Mouse (Mus musculus): ENCODE measurements around the gene Rtraf. TPM values are rescaled to one million over a fixed set of nuclear protein-coding genes. Genes with fewer than 3 reads are reported as not detected.

Rtraf gene
- polyA plus RNA-seq, 1 experiment from 2014 or later: 135 TPM

GRCm38 (mm10) chr14:19765539-19766379 lies 57.9 kb downstream of the Rtraf start:
- 60% methylated on average over 9 of the region's 9 CpGs for WGBS
- Histone ChIP-seq H3K36me3 (replicated peaks) (no peaks in the 10 kb centered on the region), H3K27ac (no peak overlapping the region), H3K4me3 (no peak overlapping the region), H3K9me3 (no peaks in the 10 kb centered on the region), H3K4me2 (no peak overlapping the region), H3K27me3 (replicated peaks) (no peaks in the 10 kb centered on the region), H3K4me1 (0 out of 2 replicates have a peak, but pooled peaks cover 10% of the 10 kb centered on the region), H3K9ac (no peak overlapping the region)
- ATAC-seq (replicated peaks): 0 out of 2 replicates have a peak, but pooled peaks have one; percentile 11

GRCm38 (mm10) chr14:19764331-19764730 lies 59.3 kb downstream of the Rtraf start:
- H3K36me3 ChIP-seq (replicated peaks): no peaks in the 10 kb centered on the region
- H3K9me3 ChIP-seq: no peaks in the 10 kb centered on the region
- H3K4me2 ChIP-seq: no peak overlapping the region
- H3K9ac ChIP-seq: no peak overlapping the region
- no peak overlapping the region for H3K4me3 ChIP-seq
- ATAC-seq (replicated peaks): no peak
- 69% methylated on average over 8 of the region's 8 CpGs for WGBS
- no peak overlapping the region for H3K27ac ChIP-seq
- no peaks in the 10 kb centered on the region for H3K27me3 ChIP-seq (replicated peaks)
- 0 out of 2 replicates have a peak, but pooled peaks cover 10% of the 10 kb centered on the region for H3K4me1 ChIP-seq

GRCm38 (mm10) chr14:19763527-19763926 lies 60.1 kb downstream of the Rtraf start:
- H3K9ac ChIP-seq: no peak overlapping the region
- 0 out of 2 replicates have a peak, but pooled peaks cover 10% of the 10 kb centered on the region for H3K4me1 ChIP-seq
- WGBS: 61% methylated on average over 8 of the region's 8 CpGs
- H3K27me3 ChIP-seq (replicated peaks): no peaks in the 10 kb centered on the region
- no peaks in the 10 kb centered on the region for H3K36me3 ChIP-seq (replicated peaks)
- H3K9me3 ChIP-seq: no peaks in the 10 kb centered on the region
- no peak overlapping the region for H3K4me2 ChIP-seq
- no peak overlapping the region for H3K27ac ChIP-seq
- ATAC-seq (replicated peaks): no peak
- no peak overlapping the region for H3K4me3 ChIP-seq

GRCm38 (mm10) chr14:19762014-19762413 lies 61.6 kb downstream of the Rtraf start:
- Histone ChIP-seq H3K4me2 (no peak overlapping the region), H3K4me1 (0 out of 2 replicates have a peak, but pooled peaks cover 10% of the 10 kb centered on the region), H3K36me3 (replicated peaks) (no peaks in the 10 kb centered on the region), H3K4me3 (no peak overlapping the region), H3K9ac (no peak overlapping the region), H3K27me3 (replicated peaks) (no peaks in the 10 kb centered on the region), H3K9me3 (no peaks in the 10 kb centered on the region), H3K27ac (no peak overlapping the region)
- no peak for ATAC-seq (replicated peaks)
- 56% methylated on average over 4 of the region's 4 CpGs for WGBS

Other genes with a start within 250 kb of the Rtraf start
- 5.9 and 6.2 TPM in 2 replicates for gene Gm2237, start 238.7 kb downstream of the Rtraf start, polyA plus RNA-seq (2015; fragmentation: Nextera tagmentation; extraction: Ambion mirVana)
- gene Gm5458, start 221.2 kb downstream of the Rtraf start, polyA plus RNA-seq (2015; fragmentation: Nextera tagmentation; extraction: Ambion mirVana): not detected in 2 replicates
- 41.0 and 44.4 TPM in 2 replicates for gene Nid2, start 72.6 kb downstream of the Rtraf start, polyA plus RNA-seq (2015; fragmentation: Nextera tagmentation; extraction: Ambion mirVana)
- 452 and 467 TPM in 2 replicates for gene Gng2, start 153.8 kb upstream of the Rtraf start, polyA plus RNA-seq (2015; fragmentation: Nextera tagmentation; extraction: Ambion mirVana)

Measured in midbrain, embryonic 15.5 days (tissue).